Comparison of ENCODE assay signal across 19 mouse cellular contexts in the genomic region with DNA sequence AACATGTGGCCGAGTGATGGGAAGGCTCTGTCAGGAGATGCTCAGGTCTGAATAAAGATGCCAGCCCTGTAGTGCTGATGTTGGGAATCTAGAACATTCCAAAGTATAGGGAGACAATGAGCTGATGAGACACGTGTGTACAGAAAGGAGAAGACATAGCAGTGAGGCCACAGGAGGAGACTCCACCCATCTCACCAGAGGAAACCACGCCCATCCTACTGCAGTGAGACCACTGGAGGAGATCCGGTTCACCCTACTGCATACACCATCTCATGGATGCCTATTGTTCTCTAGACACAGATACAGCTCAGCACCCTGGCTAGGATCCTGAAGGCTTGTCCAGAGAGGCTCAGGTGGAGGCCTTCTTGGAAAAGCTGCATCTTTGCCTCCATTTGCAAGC.
A peak's percentile ranks its signal among the peaks of the same experiment; 100 is the strongest.
DNase-seq lines count a peak whose midpoint lies in the region; ATAC-seq lines count a peak whose summit lies in the region.
"Had no signal": no experiment of that assay in that cellular context is flagged by ENCODE, and none has a peak within 500 bp of the region (broad histone marks: within the 10 kb centered on the region; RNA-seq: fewer than 3 reads in every experiment).

No protein-coding gene starts in this region.

- peak; percentile 12 for DNase-seq in adrenal gland, postnatal 14 days
- no peak for DNase-seq in adrenal gland, adult 8-10 months
- DNase-seq in ZHBTc4 (ENCODE audit: low read depth, low spot score) = peak; percentile 7
- peak; percentile 47 to 70 for DNase-seq in thymus, postnatal 36 days
- DNase-seq in heart, postnatal 10 days = no peak
- DNase-seq in layer of hippocampus, adult 9-10 months (ENCODE audit: low spot score) = no peak
- DNase-seq in hindbrain, embryonic 10.5 days (ENCODE audit: low spot score) = no peak
- DNase-seq: adrenal gland, postnatal 36 days; gastrocnemius, postnatal 14 days; kidney, adult 8-10 months; liver, embryonic 13.5 days; retina, postnatal 1 day had no signal

- H3K27ac ChIP-seq in hindbrain, embryonic 10.5 days = no peak overlapping the region
- H3K27ac ChIP-seq: forebrain, embryonic 15.5 days; heart, embryonic 13.5 days; hindbrain, embryonic 13.5 days; layer of hippocampus, adult 2 months; liver, embryonic 13.5 days; midbrain, embryonic 10.5 days; neural tube, embryonic 12.5 days had no signal

- intact Hi-C loops in heart, postnatal 10 days (cut with DNase I) = no loop called here

- no peaks in the 10 kb centered on the region for H3K36me3 ChIP-seq in hindbrain, embryonic 10.5 days
- H3K36me3 ChIP-seq: forebrain, embryonic 15.5 days; heart, embryonic 13.5 days; hindbrain, embryonic 13.5 days; liver, embryonic 13.5 days; midbrain, embryonic 10.5 days; neural tube, embryonic 12.5 days had no signal

- WGBS in hindbrain, embryonic 10.5 days = 79% methylated on average over 4 of the region's 4 CpGs

- no peaks in the 10 kb centered on the region for H3K27me3 ChIP-seq in hindbrain, embryonic 10.5 days (ENCODE audit: insufficient read depth, poor library complexity, severe bottlenecking)
- H3K27me3 ChIP-seq: forebrain, embryonic 15.5 days; hindbrain, embryonic 13.5 days; neural tube, embryonic 12.5 days had no signal

- H3K4me1 ChIP-seq in hindbrain, embryonic 10.5 days (replicated peaks) = no peaks in the 10 kb centered on the region
- H3K4me1 ChIP-seq: forebrain, embryonic 15.5 days; heart, embryonic 13.5 days; hindbrain, embryonic 13.5 days; liver, embryonic 13.5 days; midbrain, embryonic 10.5 days; neural tube, embryonic 12.5 days had no signal

- H3K9me3 ChIP-seq in hindbrain, embryonic 10.5 days = no peaks in the 10 kb centered on the region
- H3K9me3 ChIP-seq: forebrain, embryonic 15.5 days; heart, embryonic 13.5 days; hindbrain, embryonic 13.5 days; liver, embryonic 13.5 days; midbrain, embryonic 10.5 days; neural tube, embryonic 12.5 days had no signal

- ATAC-seq in megakaryocyte-erythroid progenitor cell, adult 5-6 weeks (replicated peaks; ENCODE audit: low FRiP score, low TSS enrichment, poor library complexity, severe bottlenecking) = peak; percentile 50; the same call in 1 of the 2 replicates
- ATAC-seq: forebrain, embryonic 15.5 days had no signal

- no peak overlapping the region for H3K4me3 ChIP-seq in hindbrain, embryonic 10.5 days
- H3K4me3 ChIP-seq: forebrain, embryonic 15.5 days; heart, embryonic 13.5 days; hindbrain, embryonic 13.5 days; layer of hippocampus, adult 2 months; liver, embryonic 13.5 days; midbrain, embryonic 10.5 days; neural tube, embryonic 12.5 days had no signal

Comparison
In these comparisons a context has a peak if more than half of its experiments do, and no peak if none do; other contexts are left out.
1. DNase-seq: peak in adrenal gland, postnatal 14 days (single experiment), ZHBTc4 (single experiment) and thymus, postnatal 36 days (2 of 2); none in adrenal gland, adult 8-10 months (single experiment), heart, postnatal 10 days (0 of 2), layer of hippocampus, adult 9-10 months (single experiment) and hindbrain, embryonic 10.5 days (single experiment).